Mouse (Mus musculus): ENCODE results near the gene Slc35e4.

DNA sequence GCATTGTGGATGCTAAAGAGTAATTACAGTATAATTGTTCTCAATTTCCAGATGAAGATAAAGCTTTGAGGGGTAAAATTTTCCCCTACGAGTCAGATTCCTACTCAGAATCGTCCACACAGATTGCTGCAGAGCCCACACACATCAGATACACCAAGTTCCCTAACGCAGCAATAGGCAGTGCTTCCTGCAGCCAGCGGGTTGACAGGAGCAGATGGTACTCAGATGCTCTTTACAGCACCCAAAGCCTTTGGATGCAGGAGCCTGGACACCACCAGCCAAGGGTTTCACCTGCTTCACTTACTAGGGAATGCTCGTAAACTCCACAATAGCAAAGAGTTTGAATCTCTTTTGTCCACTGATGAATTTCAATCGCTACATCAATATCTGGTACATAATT, 38.0 kb downstream of the Slc35e4 start:
- TF ChIP-seq EP300 (IDR thresholded peaks at IDR 0.05; ENCODE audit: low read depth), result no peak
- TF ChIP-seq CTCF (IDR thresholded peaks at IDR 0.05; ENCODE audit: low read depth), result no peak

Measured in heart, postnatal 0 days (tissue).